Mouse (Mus musculus): ENCODE results near the gene Rnf144a.

Gene Rnf144a

GRCm38 (mm10) chr12:26373721-26374120 lies 41.3 kb downstream of the Rnf144a start:
- no peak for DNase-seq (ENCODE audit: low spot score in 2 of 2)

- no peak for DNase-seq (ENCODE audit: low spot score in 2 of 2)
Measured at GRCm38 (mm10) chr12:26370004-26370403, 45.0 kb downstream of the Rnf144a start.

GRCm38 (mm10) chr12:26367361-26367760 lies 47.7 kb downstream of the Rnf144a start:
- no peak for DNase-seq (ENCODE audit: low spot score in 2 of 2)

GRCm38 (mm10) chr12:26366372-26366771 lies 48.7 kb downstream of the Rnf144a start:
- no peak for DNase-seq (ENCODE audit: low spot score in 2 of 2)

GRCm38 (mm10) chr12:26365531-26366315 lies 49.3 kb downstream of the Rnf144a start:
- no peak for DNase-seq (ENCODE audit: low spot score in 2 of 2)

- DNase-seq (ENCODE audit: low spot score in 2 of 2) = no peak
Measured at GRCm38 (mm10) chr12:26364822-26365221, 50.2 kb downstream of the Rnf144a start.

GRCm38 (mm10) chr12:26360946-26361523 lies 54.0 kb downstream of the Rnf144a start:
- no peak for DNase-seq (ENCODE audit: low spot score in 2 of 2)

GRCm38 (mm10) chr12:26359817-26360216 lies 55.2 kb downstream of the Rnf144a start:
- DNase-seq (ENCODE audit: low spot score in 2 of 2) = no peak

- no peak for DNase-seq (ENCODE audit: low spot score in 2 of 2)
Measured at GRCm38 (mm10) chr12:26359241-26359640, 55.8 kb downstream of the Rnf144a start.

GRCm38 (mm10) chr12:26357246-26357645 lies 57.8 kb downstream of the Rnf144a start:
- no peak for DNase-seq (ENCODE audit: low spot score in 2 of 2)

- DNase-seq (ENCODE audit: low spot score in 2 of 2) = peak in 1 of 2 experiments; percentile 39
Measured at GRCm38 (mm10) chr12:26356191-26356590, 58.9 kb downstream of the Rnf144a start.

- DNase-seq (ENCODE audit: low spot score in 2 of 2) = no peak
Measured at GRCm38 (mm10) chr12:26351321-26351720, 63.7 kb downstream of the Rnf144a start.

GRCm38 (mm10) chr12:26344408-26344807 lies 70.6 kb downstream of the Rnf144a start:
- no peak for DNase-seq (ENCODE audit: low spot score in 2 of 2)

- no peak for DNase-seq (ENCODE audit: low spot score in 2 of 2)
Measured at GRCm38 (mm10) chr12:26343131-26343530, 71.9 kb downstream of the Rnf144a start.

GRCm38 (mm10) chr12:26342663-26343062 lies 72.4 kb downstream of the Rnf144a start:
- no peak for DNase-seq (ENCODE audit: low spot score in 2 of 2)

- no peak for DNase-seq (ENCODE audit: low spot score in 2 of 2)
Measured at GRCm38 (mm10) chr12:26342086-26342485, 73.0 kb downstream of the Rnf144a start.

GRCm38 (mm10) chr12:26340621-26341020 lies 74.4 kb downstream of the Rnf144a start:
- no peak for DNase-seq (ENCODE audit: low spot score in 2 of 2)

GRCm38 (mm10) chr12:26339886-26340285 lies 75.2 kb downstream of the Rnf144a start:
- DNase-seq (ENCODE audit: low spot score in 2 of 2) = no peak

- DNase-seq (ENCODE audit: low spot score in 2 of 2) = no peak
Measured at GRCm38 (mm10) chr12:26339181-26339580, 75.9 kb downstream of the Rnf144a start.

GRCm38 (mm10) chr12:26333678-26334077 lies 81.4 kb downstream of the Rnf144a start:
- no peak for DNase-seq (ENCODE audit: low spot score in 2 of 2)

GRCm38 (mm10) chr12:26331048-26331447 lies 84.0 kb downstream of the Rnf144a start:
- peak in 1 of 2 experiments; percentile 27 for DNase-seq (ENCODE audit: low spot score in 2 of 2)

GRCm38 (mm10) chr12:26329756-26330155 lies 85.3 kb downstream of the Rnf144a start:
- DNase-seq (ENCODE audit: low spot score in 2 of 2) = no peak

- DNase-seq (ENCODE audit: low spot score in 2 of 2) = no peak
Measured at GRCm38 (mm10) chr12:26329031-26329675, 85.9 kb downstream of the Rnf144a start.
